Mouse (Mus musculus): Measurements from ENCODE around the gene Ankdd1b.

The Ankdd1b gene

DNA sequence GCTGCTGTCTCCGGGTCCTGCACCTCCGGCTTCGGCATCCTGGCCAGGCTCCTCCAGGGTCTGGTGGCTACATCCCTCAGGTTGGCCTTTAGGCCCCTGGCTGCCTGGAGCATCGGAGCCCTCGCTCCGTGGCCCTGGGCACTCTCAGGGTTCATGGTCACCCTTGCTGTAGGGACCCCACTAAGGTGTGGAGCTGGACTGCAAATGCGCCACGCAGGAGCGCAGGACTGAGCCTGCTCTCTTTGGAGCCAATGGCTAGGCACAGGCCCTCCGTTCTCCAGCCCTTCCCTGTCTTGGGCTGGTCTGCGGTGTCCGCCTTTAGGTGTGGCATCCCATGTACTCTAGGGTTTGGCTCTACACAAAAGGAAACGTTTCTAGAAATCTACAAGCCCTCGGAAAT, at the start of gene Ankdd1b:
TSS of gene Ankdd1b (minus strand) at position 242 of the 400 bp plus-strand sequence.
- DNase-seq (ENCODE audit: extremely low spot score) = no peak

DNA sequence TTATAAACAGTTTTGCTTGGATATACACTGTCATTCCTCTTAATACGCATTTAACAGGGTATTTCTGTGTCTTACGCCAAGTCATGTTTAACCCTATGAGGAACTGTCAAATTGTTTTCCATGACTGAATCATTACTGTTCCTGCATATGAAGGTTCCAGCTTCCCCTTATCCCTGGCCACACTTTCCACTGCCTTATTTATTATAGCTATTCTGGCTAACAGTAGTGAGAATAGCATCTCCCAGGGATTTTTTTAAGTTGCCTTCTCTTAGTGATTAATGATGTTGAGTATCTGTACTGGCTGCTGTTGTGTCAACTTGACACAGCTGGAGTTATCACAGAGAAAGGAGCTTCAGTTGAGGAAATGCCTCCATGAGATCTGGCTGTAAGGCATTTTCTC, 46.3 kb upstream of the Ankdd1b start:
- DNase-seq (ENCODE audit: extremely low spot score) = no peak

DNA sequence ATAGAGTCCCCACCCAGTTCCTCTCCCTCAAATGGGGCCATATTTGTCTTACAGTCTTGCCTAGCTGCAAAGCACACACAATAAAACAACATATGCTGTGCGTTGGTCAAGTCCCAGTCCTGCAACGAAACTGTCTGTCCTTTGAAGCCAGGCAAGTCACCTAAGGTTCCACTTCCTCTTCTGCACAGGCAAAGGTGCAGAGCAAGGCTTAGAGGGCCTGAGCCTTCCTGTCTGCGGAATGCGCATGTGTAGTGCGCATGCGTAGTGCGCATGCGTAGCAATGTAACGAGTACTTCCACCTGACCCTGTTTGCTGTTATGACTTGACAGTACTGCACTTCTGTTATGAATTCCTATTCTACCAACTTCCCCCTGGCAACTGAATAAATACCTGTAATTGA, 45.3 kb upstream of the Ankdd1b start:
- DNase-seq (ENCODE audit: extremely low spot score) = no peak

DNA sequence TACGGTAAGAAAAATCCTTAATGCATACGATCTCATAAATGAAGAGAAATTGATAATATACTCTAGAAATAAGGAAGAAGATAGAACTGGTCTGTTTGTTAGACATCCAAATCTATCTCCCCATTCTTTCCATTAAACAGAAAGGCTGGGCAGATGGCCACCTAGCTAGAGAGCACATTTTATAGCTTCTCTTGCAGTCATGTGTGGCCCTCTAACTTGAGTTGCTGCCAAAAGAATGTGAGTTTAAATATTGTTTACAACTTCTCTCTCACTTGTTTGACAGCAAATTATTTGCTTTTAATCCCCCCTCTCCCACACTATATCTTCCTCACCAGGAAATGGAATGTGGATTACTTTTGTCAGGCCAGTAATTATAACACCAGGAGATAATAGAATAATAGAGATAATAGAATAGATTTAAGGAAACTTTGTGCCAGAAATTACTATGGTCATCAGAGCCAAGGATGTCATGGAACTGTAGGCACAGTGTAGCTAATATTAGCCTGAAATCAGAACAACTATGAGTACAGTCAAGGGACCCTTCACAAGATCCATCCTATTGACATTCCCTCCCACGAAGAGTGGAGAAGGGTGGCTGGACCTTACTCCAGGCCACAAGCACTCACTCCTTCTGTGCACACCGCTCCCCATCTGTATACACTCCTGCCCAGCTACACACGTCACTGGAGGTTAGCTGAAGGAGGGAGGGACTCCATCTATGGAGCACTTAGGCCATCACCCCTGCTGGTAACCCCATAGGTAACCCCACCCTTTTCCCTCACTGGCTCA, 43.4 kb upstream of the Ankdd1b start:
- DNase-seq (ENCODE audit: extremely low spot score) = no peak

- no peak for DNase-seq (ENCODE audit: extremely low spot score)
These were observed 40.9 kb upstream of the Ankdd1b start for GRCm38 (mm10) chr13:96511893-96512292.

GRCm38 (mm10) chr13:96511262-96511661, 40.3 kb upstream of the Ankdd1b start:
- DNase-seq (ENCODE audit: extremely low spot score) = no peak

- DNase-seq (ENCODE audit: extremely low spot score) = no peak
These were observed 39.6 kb upstream of the Ankdd1b start for GRCm38 (mm10) chr13:96510635-96511034.

DNA sequence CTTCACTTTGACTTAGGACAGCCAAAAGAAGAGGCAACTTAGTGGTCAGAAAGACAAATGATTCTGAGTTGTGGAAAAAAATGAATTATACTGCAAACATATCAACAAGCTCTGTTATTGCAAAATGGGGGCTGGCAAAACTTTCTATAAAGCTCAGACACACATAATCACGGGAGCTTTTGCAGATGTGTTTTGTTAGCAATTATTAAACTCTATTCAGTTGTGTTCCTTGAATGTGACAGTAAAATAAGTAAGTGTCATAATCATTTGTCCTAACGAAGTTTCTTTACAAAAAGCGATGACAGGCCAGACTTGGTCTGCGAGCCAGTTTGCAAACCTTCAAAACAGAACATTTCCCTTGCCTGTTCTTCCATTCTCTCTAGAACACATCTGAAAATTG, 36.5 kb upstream of the Ankdd1b start:
- DNase-seq (ENCODE audit: extremely low spot score) = no peak

GRCm38 (mm10) chr13:96506313-96506712, 35.3 kb upstream of the Ankdd1b start:
- no peak for DNase-seq (ENCODE audit: extremely low spot score)

GRCm38 (mm10) chr13:96505661-96506060, 34.7 kb upstream of the Ankdd1b start:
- DNase-seq (ENCODE audit: extremely low spot score) = no peak

GRCm38 (mm10) chr13:96499891-96500290, 28.9 kb upstream of the Ankdd1b start:
- DNase-seq (ENCODE audit: extremely low spot score) = no peak

GRCm38 (mm10) chr13:96496630-96497029, 25.6 kb upstream of the Ankdd1b start:
- DNase-seq (ENCODE audit: extremely low spot score) = no peak

DNA sequence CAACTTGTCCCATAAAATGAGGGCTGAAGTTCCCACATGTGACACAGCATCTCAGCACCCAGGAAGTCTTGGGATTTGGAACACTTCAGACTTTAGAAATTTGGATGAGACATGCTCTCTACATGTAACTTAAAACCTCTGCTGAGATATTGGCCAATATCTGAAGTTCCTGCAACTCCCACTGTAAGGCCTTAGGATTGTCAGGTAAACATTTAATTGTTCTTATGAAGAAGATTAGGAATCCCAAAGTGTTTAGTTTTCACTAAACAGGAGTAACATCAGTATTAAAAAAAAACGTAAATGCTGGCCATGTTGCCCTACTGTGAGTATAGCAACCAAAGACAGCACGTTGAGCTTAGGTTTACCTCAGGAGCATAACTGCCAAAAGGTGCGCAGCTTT, 19.4 kb upstream of the Ankdd1b start, which contains the start of gene Gm17622:
TSS of gene Gm17622 (plus strand) at position 301 of the 400 bp plus-strand sequence.
- DNase-seq (ENCODE audit: extremely low spot score) = no peak

GRCm38 (mm10) chr13:96487968-96488367, 17.0 kb upstream of the Ankdd1b start:
- no peak for DNase-seq (ENCODE audit: extremely low spot score)

GRCm38 (mm10) chr13:96487230-96487629, 16.2 kb upstream of the Ankdd1b start:
- DNase-seq (ENCODE audit: extremely low spot score) = no peak

DNA sequence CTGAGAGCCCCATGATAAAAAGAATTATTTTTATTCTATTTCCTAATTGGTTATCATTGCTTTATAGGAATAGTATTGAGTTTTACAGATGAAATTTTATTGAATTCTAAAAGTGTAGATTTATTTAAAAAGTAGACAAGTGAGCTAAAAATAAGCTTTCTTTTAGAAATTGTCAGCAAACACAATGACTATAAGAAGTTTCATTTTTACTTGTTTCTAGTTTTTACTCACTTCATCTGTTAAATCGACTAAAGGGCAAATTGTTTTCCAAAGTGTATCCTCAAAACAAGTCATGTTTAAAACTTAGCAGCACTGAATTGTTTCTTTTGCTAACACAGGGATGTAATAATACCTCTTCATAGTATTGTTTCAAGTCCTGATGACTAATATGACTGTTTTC, 8.0 kb upstream of the Ankdd1b start:
- DNase-seq (ENCODE audit: extremely low spot score) = no peak

DNA sequence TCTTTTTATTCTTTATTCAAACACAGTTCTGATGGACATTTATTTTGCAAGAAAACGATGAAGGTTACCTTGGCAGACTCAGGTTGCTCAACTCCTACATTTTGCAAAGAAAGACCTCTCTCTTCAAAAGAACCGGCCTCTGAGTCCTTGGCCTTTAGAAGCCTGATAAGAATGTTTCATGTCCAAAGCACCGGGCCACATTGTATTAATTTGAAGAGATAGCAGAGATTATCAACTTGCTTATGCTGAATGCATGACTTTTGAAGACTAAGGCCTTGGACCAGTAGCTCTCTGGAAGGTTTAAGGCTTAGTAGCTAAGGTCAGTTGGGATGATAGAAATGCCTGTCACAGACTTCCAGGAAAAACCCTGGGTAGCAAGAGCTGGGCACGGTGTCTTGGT, 6.2 kb upstream of the Ankdd1b start:
- no peak for DNase-seq (ENCODE audit: extremely low spot score)

DNA sequence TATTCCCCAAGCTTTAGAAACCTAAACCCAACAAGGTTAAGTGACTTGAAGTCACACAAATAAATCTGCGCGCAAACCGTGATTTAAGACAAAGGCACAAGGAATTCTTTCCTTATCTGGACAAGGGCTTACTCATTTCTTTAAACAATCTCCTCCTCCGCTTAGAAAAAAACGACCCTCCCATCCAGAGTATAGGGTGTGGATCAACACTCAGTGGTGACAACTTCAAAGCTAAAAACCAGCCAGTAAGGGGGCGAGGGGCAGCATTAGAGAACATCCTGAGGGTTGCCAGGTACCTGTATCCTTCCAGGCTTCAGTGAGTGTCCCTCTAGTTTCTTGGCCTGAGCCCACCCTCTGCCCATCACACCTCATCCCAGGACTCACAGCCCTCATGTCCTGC, 442 bp downstream of the Ankdd1b start:
- no peak for DNase-seq (ENCODE audit: extremely low spot score)

- DNase-seq (ENCODE audit: extremely low spot score) = no peak
These were observed 2.3 kb downstream of the Ankdd1b start for GRCm38 (mm10) chr13:96468678-96469077.

GRCm38 (mm10) chr13:96465315-96465714, 5.7 kb downstream of the Ankdd1b start:
- no peak for DNase-seq (ENCODE audit: extremely low spot score)

DNA sequence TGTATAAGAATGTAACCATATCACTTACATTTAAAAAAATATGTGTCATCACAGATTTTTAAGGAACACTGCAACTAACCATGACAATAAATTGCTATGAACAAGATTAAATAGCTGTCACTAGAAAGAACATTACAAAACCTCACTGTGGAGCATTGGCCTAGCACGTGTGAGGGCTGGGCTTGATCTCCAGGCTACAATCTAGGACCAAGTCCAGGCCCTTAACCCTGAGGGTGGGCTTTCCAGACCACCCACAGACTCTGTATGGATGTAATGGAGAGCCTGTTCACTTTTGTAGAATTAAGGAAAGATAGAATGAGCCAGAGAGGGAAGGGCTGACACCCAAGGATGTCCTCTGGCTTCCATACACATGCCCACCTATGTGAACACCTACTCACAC, 8.4 kb downstream of the Ankdd1b start:
- DNase-seq (ENCODE audit: extremely low spot score) = no peak

GRCm38 (mm10) chr13:96458606-96459005, 12.4 kb downstream of the Ankdd1b start:
- no peak for DNase-seq (ENCODE audit: extremely low spot score)

DNA sequence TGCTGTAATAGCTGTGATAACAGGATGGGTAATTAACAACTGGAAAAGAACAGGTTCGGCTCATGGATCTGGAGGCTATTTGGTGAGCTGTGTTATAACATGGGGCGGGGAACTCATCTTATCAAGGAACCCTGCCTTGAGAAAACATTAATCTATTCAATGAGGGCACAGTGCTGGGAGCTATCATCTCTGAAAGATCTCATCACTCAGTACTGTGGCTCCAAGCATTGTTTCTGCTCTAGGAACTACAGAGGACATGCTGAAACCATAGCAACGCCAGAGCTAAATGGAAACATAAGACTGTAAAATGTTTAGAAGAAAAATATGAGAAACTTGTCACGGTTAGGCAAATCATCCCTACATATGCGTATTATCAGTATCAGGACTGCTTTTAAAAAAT, 13.0 kb downstream of the Ankdd1b start:
- no peak for DNase-seq (ENCODE audit: extremely low spot score)

- no peak for DNase-seq (ENCODE audit: extremely low spot score)
These were observed 13.4 kb downstream of the Ankdd1b start for GRCm38 (mm10) chr13:96457566-96457965.

Measured in embryo, embryonic 9.5 days (tissue).